Mouse (Mus musculus): Measurements from ENCODE around the gene Pdzd2.

GRCm38 (mm10) chr15:12354281-12354810 lies 385.4 kb downstream of the Pdzd2 start:
- TF ChIP-seq CTCF (IDR thresholded peaks at IDR 0.05; ENCODE audit: borderline replicate concordance, insufficient read depth, low read length) (no peak), POLR2A (IDR thresholded peaks at IDR 0.05; ENCODE audit: low read depth, low read length) (no peak)

Data from embryonic fibroblast, embryonic 13.5 days (primary cell).